Mouse (Mus musculus) intestine, embryonic 16.5 days (tissue): ENCODE data around the gene Ebna1bp2. TPM values are rescaled to one million over a fixed set of nuclear protein-coding genes. Genes with fewer than 3 reads are reported as not detected.

Experiments
- polyA plus RNA-seq: library from polyadenylated mRNA; unstranded; fragments of >200 nt; fragmentation: Nextera tagmentation; extraction: Ambion mirVana; gene quantifications from 2 replicates; pipeline ENCODE4 v1.2.1, GENCODE M21; 2015

Ebna1bp2 gene
- polyA plus RNA-seq, 1 experiment from 2014 or later = 118 TPM

Other genes starting within 250 kb of the Ebna1bp2 start
- gene Szt2, start 211.5 kb upstream of the Ebna1bp2 start, polyA plus RNA-seq = 4.5 and 4.7 TPM in 2 replicates
- gene Med8, start 211.5 kb upstream of the Ebna1bp2 start, polyA plus RNA-seq = 96.6 and 107 TPM in 2 replicates
- gene Elovl1, start 192.7 kb upstream of the Ebna1bp2 start, polyA plus RNA-seq = 253 and 273 TPM in 2 replicates
- 201 and 226 TPM in 2 replicates for gene Cdc20, start 183.4 kb upstream of the Ebna1bp2 start, polyA plus RNA-seq
- gene Mpl, start 163.3 kb upstream of the Ebna1bp2 start, polyA plus RNA-seq = 0.11 and 0.32 TPM in 2 replicates
- 21.3 and 21.8 TPM in 2 replicates for gene Tie1, start 130.7 kb upstream of the Ebna1bp2 start, polyA plus RNA-seq
- gene 2610528J11Rik, start 93.8 kb upstream of the Ebna1bp2 start, polyA plus RNA-seq = 104 and 121 TPM in 2 replicates
- 20.0 and 20.1 TPM in 2 replicates for gene Tmem125, start 76.8 kb upstream of the Ebna1bp2 start, polyA plus RNA-seq
- 0.97 and 1.0 TPM in 2 replicates for gene Cfap57, start within 50 bp of the Ebna1bp2 start, polyA plus RNA-seq
- gene Olfr62, start 38.2 kb downstream of the Ebna1bp2 start, polyA plus RNA-seq = not detected in 2 replicates
- gene Olfr1342, start 72.0 kb downstream of the Ebna1bp2 start, polyA plus RNA-seq = not detected in 2 replicates
- not detected in 2 replicates for gene Olfr1341, start 82.7 kb downstream of the Ebna1bp2 start, polyA plus RNA-seq
- gene Olfr1340, start 99.3 kb downstream of the Ebna1bp2 start, polyA plus RNA-seq = not detected in 2 replicates
- gene Olfr1339, start 111.4 kb downstream of the Ebna1bp2 start, polyA plus RNA-seq = not detected in 2 replicates
- gene Olfr1338, start 137.9 kb downstream of the Ebna1bp2 start, polyA plus RNA-seq = not detected in 2 replicates
- not detected in 2 replicates for gene Olfr1337, start 161.8 kb downstream of the Ebna1bp2 start, polyA plus RNA-seq
- gene Olfr1335, start 189.1 kb downstream of the Ebna1bp2 start, polyA plus RNA-seq = not detected in 2 replicates
- not detected in 2 replicates for gene Olfr1333, start 215.5 kb downstream of the Ebna1bp2 start, polyA plus RNA-seq
- not detected in 2 replicates for gene Olfr1331, start 243.8 kb downstream of the Ebna1bp2 start, polyA plus RNA-seq